ENCODE assay signal across 10 mouse cellular contexts in genomic region chr1:39006830-39007829, GRCm38 (mm10). TPM values are rescaled to one million over a fixed set of nuclear protein-coding genes. Genes with fewer than 3 reads are reported as not detected.
DNase-seq lines count a peak whose midpoint lies in the region; ATAC-seq and TF ChIP-seq lines count a peak whose summit lies in the region.
"Had no signal": no experiment of that assay in that cellular context is flagged by ENCODE, and none has a peak within 500 bp of the region (broad histone marks: within the 10 kb centered on the region; RNA-seq: fewer than 3 reads in every experiment).

No protein-coding gene starts in this region.

- 0 out of 2 replicates have a peak overlapping the region, but pooled peaks have one; percentile 49 for H3K9ac ChIP-seq in heart, embryonic 11.5 days (ENCODE audit: low read depth, low read length)
- H3K9ac ChIP-seq in intestine, postnatal 0 days (ENCODE audit: low read depth, low read length): no peak overlapping the region

- 0 out of 2 replicates have a peak overlapping the region, but pooled peaks have one; percentile 35 for H3K27ac ChIP-seq in heart, embryonic 11.5 days (ENCODE audit: low read depth, low read length)
- H3K27ac ChIP-seq in intestine, postnatal 0 days (ENCODE audit: low read depth, low read length): no peak overlapping the region

- peaks cover 5% of the 10 kb centered on the region; the same call in 1 of the 2 replicates for H3K4me1 ChIP-seq in heart, embryonic 11.5 days (ENCODE audit: control insufficient read depth, insufficient read depth, low read length)
- H3K4me1 ChIP-seq in intestine, postnatal 0 days (replicated peaks; ENCODE audit: control insufficient read depth, insufficient read depth, low read length): peaks cover 2% of the 10 kb centered on the region; the same call in 1 of the 2 replicates

- no peak for TF ChIP-seq CTCF in intestine, postnatal 0 days (IDR thresholded peaks at IDR 0.05; ENCODE audit: low read depth)

- no peaks in the 10 kb centered on the region for H3K27me3 ChIP-seq in heart, embryonic 11.5 days (ENCODE audit: control insufficient read depth, insufficient read depth, low read length)
- H3K27me3 ChIP-seq in intestine, postnatal 0 days (replicated peaks; ENCODE audit: control insufficient read depth, insufficient read depth, low read length): no peaks in the 10 kb centered on the region

- no peak for ATAC-seq in heart, embryonic 11.5 days (replicated peaks; ENCODE audit: insufficient number of reproducible peaks, low FRiP score, low TSS enrichment)
- 0 out of 2 replicates have a peak, but pooled peaks have one; percentile 13 for ATAC-seq in common myeloid progenitor, adult 5-6 weeks (replicated peaks; ENCODE audit: low read depth, poor library complexity, severe bottlenecking)
- ATAC-seq in intestine, postnatal 0 days: peak; percentile 49; the same call in 1 of the 2 replicates
- ATAC-seq in granulocyte monocyte progenitor cell, adult 5-6 weeks (replicated peaks; ENCODE audit: poor library complexity, severe bottlenecking): no peak; the same call in 1 of the 2 replicates

- H3K36me3 ChIP-seq in heart, embryonic 11.5 days (ENCODE audit: control insufficient read depth, insufficient read depth, low read length): no peaks in the 10 kb centered on the region
- no peaks in the 10 kb centered on the region for H3K36me3 ChIP-seq in intestine, postnatal 0 days (ENCODE audit: control insufficient read depth, insufficient read depth)

- H3K4me2 ChIP-seq in heart, embryonic 11.5 days: no peak overlapping the region
- 0 out of 2 replicates have a peak overlapping the region, but pooled peaks have one; percentile 6 for H3K4me2 ChIP-seq in intestine, postnatal 0 days (replicated peaks; ENCODE audit: low read depth)

- no peak overlapping the region for H3K4me3 ChIP-seq in heart, embryonic 11.5 days (ENCODE audit: low read depth, low read length)
- H3K4me3 ChIP-seq in intestine, postnatal 0 days (ENCODE audit: low read depth, low read length): no peak overlapping the region

- intact Hi-C loops in heart, postnatal 25 days (cut with DNase I): no loop called here
- intact Hi-C loops in left cerebral cortex, postnatal 36 days (cut with DNase I): no loop called here

- no peaks in the 10 kb centered on the region for H3K9me3 ChIP-seq in heart, embryonic 11.5 days (replicated peaks; ENCODE audit: control insufficient read depth, low read length)
- H3K9me3 ChIP-seq in intestine, postnatal 0 days (ENCODE audit: control insufficient read depth): no peaks in the 10 kb centered on the region

- WGBS in heart, embryonic 11.5 days (ENCODE audit: insufficient replicate concordance): 49% methylated on average over 11 of the region's 11 CpGs
- 59% methylated on average over 11 of the region's 11 CpGs for WGBS in intestine, postnatal 0 days

- DNase-seq in heart, postnatal 25 days (ENCODE audit: low spot score): no peak
- DNase-seq in ES-CJ7 (ENCODE audit: low read depth, low spot score): peak; percentile 25
- no peak for DNase-seq in left cerebral cortex, postnatal 36 days (ENCODE audit: low spot score in 2 of 2)
- DNase-seq in Muller cell, postnatal 12 days (ENCODE audit: inconsistent ontology term): no peak
- DNase-seq: kidney, adult 11 months; lung, postnatal 4 days had no signal

RNA-seq across cellular contexts. Expression of gene Pdcl3, which starts 21.7 kb away (rescaled TPM):
- polyA plus RNA-seq in heart, embryonic 11.5 days (2014; fragmentation: Nextera tagmentation; extraction: Ambion mirVana): 145 and 146 TPM in 2 replicates
- total RNA-seq in heart, postnatal 25 days (2021): 10 to 100 TPM; 68.6 to 72.8 TPM
- 40.8 and 83.4 TPM in 2 replicates for total RNA-seq in common myeloid progenitor, adult 5-6 weeks (2017)
- 125 and 126 TPM in 2 replicates for polyA plus RNA-seq in intestine, postnatal 0 days (2015; fragmentation: Nextera tagmentation; extraction: Ambion mirVana)
- 10 to 100 TPM; 37.3 to 37.4 TPM for total RNA-seq in left cerebral cortex, postnatal 36 days (2021)
- total RNA-seq in granulocyte monocyte progenitor cell, adult 5-6 weeks (2014; fragmentation: Nextera tagmentation): 71.6 and 80.5 TPM in 2 replicates
- total RNA-seq in granulocyte monocyte progenitor cell, adult 5-6 weeks (2017): 44.2 and 73.6 TPM in 2 replicates

Comparison
In these comparisons a context has a peak if more than half of its experiments do, and no peak if none do; other contexts are left out.
1. ATAC-seq: peak in common myeloid progenitor, adult 5-6 weeks (single experiment) and intestine, postnatal 0 days (single experiment); none in heart, embryonic 11.5 days (single experiment) and granulocyte monocyte progenitor cell, adult 5-6 weeks (single experiment).